Mouse (Mus musculus) right cerebral cortex, postnatal 36 days (tissue): ENCODE measurements around the gene Cdadc1.
"Not testable (repeated sequence)": the region's sequence is repeated elsewhere in the genome, so short reads cannot be mapped to it uniquely, and the experiment has no call there.

ENCODE experiments used
- DNase-seq, 2 experiments: peaks; one replicate each; pipeline ENCODE4 v3.0.0; 2022; ENCODE audit warnings: low spot score in 2 of 2, mixed read lengths in 1 of 2

Gene Cdadc1

DNA sequence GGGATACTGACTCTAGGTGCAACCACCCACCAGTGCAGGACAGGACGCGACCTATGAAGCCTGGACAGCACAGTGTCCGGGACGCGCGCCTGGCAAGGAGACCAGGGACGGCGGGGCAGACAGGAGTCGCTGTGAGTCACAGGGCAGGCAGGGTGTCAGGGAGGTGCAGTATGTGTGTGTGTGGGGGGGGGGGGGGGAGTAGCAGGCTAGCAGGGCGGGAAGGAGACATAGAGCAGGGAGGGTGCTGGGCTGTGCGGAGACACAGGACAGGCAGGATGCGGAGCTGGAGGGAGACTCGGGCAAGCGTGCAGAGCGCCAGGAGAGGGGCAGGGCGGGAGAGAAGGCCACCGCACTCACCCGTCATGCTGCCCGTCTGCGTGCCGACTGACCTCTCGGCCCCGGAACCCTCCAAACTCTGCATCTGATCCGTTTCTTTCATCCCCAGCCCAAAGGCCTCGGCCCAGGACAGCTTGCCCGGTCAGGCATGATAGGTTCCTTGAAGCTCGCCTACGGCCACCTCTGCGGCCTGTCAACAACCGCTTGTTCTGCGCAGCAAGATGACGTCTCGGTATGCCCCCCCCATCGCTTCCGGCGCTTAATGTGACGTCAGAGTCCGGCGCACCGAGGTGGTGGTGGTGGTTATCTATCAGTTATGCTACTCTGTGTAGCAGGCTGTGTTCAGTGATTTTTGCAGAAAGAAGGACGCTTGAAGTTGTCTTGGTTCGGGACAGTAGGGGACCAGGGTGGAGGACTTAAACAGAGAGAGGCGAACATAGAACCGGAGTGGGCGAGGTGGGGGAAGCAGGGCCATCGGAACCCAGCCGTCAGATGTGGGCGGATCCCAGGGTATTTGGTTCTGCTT, at the start of gene Cdadc1:
Gene Cdadc1, minus strand, starts transcription at position 562 of the 862 bp plus-strand sequence.
- peak; percentile 93 to 94 for DNase-seq

DNA sequence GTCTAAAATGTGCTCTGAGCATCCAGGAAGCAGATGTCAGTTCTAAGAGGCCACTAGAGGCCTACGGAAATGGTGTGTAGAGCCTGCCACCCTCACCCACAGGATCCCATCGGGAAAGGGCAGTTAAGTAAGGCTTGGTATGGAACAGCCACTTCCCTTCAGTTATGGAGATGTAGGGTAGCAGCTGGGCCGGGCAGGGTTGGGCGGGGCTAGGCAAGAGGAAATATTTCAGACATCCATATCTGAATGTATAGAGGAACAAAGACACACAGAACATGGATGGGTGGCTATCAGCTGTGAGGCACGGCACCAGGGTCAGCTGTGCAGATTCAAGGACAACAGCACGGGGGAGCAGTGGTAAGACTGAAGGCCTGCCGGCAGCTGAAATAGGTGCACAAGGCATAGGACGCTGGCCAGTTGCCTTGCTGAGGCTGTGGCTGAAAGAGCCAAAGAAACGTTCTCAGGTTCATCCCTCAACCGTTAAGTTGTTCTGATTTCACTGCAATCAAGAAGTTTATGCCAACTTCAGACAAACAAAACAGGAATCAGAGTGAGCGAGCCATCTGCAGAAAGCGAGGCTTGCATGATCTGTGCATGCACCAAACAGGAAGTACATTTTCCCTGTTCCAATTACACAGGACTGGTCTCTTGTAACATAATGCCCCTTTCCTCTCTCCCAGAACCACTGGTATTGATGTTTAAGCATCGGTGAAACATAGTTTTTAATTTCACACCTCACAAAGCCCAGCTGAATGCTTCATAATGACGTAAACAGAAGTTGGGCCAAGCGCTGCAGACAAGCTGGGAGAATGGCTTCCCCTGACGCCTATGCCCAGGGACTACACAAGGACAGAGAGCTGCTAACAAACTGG, 49.3 kb upstream of the Cdadc1 start:
- no peak for DNase-seq

DNA sequence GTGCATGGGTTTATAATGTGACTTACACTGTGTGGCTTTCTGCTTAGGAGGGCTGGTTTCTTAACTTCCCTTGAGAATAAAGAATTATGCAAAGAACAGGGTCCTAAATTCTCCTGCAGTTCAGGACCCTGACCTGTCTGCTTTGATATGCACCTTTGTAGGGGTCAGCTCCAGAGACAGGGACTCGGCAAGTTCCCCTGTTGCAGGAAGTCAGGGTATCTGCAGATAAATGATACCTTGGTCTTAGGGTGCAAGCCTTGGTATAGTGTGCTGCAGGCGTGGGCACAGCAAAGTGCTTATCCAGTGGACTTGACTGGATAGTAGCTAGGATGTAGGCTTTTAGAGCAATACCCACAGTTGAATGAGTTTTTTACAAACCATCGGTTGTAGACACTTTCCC, 47.1 kb upstream of the Cdadc1 start:
- DNase-seq: no peak

DNA sequence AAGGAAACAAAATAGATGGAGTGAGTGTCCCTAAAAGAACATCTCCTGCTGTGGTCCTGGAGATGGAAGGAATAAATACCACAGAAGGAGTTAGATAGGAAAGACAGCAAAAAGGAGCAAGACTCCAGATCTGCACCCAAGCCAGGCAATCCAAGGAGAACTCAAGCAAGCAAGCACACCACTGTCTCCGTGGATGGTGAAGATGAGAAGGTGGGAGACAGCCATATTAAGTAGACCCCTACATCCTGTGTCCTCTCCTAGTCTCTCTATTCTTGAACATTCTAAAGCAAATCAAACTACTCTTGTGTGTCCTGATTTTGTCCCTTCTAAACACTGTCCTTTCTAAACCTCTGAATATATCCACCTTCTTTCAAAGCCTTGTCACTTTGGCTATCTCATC, 46.4 kb upstream of the Cdadc1 start:
- no peak for DNase-seq

DNA sequence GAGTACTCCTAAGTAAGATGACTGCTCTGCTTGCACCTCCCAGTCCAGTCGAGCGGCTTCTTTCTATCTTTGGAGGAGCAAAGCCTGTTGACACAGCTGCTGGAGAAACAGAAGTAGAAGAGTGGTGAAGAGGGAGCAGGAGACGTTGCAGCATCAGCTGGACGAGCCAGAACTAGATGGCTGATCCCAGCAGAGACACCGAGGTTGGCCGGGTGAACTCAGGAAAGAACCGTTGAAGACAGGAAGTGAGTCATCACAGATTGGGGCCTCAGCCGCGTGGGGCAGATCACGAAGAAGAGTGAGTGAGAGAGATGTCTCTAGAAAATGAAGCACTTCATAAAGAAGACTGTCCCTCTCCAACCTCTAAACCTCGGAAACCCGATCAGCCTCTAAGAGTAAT, 45.8 kb upstream of the Cdadc1 start:
- DNase-seq: no peak

DNA sequence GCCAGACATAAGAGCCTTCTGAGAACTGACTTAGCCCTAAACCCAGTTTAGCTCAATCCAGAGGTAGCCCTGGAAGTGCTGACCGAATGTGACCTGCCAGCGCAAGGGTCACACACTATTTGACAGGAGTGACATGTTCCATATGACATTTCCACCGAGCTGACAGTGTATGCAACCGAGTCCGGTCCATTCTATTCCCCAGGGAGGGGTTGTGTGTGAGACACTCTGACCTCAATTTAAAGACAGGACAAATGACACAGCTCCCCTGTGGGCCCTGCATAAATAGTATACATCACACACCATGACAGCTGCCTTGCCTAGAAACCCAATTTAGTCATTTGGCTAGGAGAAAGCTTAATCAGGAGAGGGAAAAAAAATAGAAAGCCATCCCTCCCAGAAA, 44.1 kb upstream of the Cdadc1 start:
- DNase-seq: no peak

DNA sequence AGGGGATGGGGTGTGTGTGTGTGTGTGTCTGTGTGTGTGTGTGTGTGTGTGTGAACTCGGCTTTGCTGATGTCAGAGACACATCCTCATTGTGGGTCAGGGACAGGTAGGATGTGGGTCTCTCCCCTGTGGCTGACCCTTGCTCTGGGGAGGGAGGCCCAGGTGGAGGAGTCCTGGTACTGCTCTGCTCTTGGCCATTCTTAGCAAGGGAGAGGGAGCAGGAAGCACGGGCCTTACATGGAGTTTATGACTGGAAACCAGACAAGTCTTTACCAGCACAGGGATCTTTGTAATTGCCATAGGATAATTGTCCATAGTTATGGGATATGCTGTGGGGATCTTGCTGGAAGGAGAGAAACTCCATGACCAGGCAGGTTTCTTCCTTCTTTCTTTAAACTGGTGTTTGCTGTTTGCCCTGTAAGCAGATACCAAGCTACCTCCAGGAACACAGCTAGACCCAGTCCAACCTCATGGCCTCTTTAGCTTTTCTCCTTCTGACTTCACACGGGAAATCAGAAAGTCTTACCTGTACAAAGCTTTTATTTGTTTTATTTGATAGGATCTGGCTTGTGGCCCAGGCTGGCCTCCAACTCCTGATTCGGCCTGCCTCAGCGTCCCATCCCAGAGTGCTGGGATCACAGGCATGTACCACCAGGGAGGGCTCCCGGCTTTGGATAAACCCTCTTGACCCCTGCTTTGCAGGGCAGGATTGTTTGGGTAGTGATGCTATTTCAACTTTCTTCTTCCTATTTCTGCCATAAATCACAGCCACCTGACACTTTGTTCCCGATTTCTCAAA, 41.3 kb upstream of the Cdadc1 start:
- DNase-seq: no peak

DNA sequence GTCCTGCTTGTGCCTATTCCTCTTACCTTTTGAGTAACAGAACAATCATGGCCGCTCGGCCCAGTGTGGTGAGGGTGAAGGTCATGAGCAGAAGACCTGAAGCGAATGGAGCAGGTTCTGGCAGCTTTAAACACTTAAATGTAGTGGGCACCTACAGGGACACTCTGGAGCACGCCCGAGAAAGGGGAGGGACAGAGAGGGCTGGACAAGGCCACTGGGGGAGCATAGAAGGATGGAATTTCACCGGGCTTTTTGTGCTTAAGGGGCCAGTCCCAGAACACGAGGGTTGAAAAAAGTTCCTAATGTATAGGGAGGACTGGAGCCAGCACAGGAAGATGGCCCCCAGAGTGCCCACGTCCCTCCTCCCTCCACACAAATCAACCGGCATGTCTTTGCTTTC, 36.2 kb upstream of the Cdadc1 start:
- DNase-seq: no peak

DNA sequence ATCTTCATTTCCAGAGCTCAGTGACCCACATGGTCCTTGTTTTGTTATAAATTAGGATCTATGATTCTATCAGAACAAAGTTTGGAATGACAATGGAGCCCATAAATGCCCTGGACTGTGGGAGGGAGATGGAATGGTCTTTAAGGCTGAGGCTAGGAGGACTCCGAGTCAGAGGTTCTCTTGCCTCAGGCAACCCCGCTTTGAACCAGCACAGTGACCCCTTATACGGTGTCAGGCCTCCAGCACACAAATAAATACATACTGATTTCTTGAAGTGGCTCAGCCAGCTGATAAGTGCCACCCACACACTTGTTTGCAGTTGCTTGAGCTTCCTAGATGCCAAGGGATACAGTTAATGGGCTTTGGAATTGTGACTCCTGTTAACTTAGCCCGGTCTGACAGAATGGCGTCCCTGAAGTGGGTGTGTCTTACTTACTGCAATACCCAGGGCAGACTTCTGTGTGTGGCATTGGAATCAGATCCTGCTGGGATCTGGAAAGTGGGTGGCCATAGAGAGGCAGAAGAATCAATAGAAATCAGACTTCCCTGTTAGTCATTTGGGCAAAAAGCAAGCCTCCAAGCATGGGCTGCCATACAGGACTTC, 35.6 kb upstream of the Cdadc1 start:
- no peak for DNase-seq

DNA sequence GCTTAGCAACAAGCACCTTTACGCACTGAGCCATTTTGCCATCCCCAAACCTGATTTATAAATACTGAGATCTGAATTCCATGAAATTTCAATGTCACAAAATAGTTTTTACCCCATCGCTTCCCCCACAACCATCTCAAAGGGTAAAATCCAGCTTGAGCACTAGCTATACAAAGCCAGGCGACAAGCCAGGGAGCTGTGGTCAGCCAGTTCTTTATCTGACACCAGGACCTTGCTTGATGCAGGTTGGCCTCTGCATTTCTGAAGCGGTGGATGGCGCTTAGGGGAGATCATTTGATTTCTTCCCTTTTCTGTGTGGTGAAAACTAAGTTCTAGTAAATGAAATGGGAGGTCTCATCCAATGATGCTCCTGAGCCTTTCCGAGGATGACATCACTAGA, 34.3 kb upstream of the Cdadc1 start:
- no peak for DNase-seq

DNA sequence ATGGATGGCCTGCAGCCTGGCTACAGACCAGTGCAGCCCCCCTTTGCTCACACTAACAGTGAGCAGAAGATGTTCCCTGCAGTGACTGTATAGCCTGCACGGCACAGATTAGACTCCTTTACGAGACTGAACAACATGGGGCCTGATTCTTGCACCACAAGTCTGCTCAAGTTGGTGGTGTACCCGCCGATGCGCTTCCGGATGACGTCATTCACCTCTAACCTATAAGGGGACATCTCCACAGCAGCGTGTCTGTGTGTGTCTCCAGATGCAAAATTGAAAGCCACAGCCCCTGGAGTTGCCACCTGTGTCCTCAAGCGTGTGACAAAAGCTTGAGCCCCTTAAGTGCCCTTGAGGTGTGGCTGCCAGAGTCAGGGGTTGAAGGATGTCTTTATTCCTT, 32.3 kb upstream of the Cdadc1 start:
- DNase-seq: no peak

DNA sequence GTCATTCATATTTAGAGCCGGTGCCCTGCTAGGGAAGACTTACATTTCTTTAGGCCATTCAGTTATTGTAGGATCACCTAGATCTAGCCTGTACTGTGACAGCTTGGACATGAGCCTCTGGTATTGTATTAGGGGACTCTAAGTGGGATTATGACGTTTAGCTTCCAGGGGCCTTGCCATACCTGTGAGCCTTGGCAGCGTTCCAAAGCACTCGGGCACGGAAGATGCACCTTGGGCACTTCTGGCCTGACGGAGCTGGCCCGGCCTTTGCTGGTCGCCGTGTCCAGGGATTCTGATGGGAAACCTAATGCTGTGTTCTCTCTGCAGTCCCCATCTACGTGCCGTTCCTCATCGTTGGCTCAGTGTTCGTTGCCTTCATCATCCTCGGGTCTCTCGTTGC, 31.5 kb upstream of the Cdadc1 start:
- no peak for DNase-seq

DNA sequence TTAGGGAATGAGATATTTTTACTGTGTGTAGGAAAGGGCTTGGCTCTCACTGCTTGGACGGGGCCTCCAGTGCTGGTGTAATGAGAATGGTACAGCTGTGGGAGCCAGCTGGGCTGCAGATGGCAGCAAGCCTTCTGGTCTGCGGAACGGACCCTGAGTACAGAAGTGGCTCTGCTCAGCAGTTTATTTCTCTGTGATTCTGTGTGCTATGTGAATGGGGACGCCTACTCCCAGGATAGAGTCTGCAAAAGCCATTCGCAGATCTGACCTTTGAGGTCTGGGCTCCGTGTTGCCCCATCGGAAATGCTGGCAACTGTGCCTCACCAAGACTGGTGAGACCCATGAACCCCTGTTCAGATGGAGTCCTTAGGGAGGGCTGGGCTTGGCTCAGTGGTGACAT, 30.1 kb upstream of the Cdadc1 start:
- no peak for DNase-seq

DNA sequence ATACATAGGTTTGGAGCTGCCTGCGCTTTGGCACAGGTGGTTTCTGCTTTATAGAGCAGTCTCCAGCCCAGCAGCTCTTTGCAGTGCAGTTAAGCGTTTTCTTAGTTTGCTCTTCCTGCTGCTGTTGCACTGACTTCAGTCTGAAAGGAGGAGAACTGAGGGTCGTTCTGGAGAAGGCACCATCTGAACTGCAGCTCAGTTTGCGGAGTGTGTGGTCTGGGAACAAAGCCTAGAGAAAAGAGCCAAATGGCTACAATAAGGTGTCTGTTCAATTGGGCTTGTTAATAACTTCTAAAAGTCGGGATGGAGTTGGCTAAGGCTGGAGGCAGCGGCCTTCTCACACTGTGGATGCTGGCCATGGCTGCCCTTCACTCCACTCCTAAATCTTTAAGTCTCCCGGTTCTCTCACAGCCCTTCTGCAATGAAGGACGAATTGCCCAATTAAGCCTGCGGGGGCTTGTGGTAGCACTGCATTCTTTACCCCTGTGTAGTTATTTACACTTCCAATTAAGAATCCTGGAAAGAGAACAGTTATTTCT, 29.5 kb upstream of the Cdadc1 start:
- DNase-seq: no peak

DNA sequence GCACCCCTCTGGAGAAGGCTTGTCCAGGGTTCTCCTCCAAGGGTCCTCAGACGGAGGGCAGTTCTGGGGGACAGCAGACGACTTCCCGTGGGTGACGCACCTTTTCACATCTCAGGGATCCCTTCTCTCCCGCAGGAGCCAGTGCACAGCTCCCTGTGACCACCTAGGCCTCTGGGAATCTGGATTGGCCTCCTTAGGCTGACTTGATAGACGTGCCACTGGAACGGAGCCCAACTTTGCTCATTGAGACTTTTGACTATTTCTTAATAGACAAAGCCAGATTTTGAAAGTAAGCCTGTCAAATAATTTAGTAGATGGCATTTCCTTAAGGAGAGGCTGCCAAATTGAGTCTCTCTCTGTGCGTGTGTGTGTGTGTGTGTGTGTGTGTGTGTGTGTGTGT, 29.0 kb upstream of the Cdadc1 start:
- no peak for DNase-seq

DNA sequence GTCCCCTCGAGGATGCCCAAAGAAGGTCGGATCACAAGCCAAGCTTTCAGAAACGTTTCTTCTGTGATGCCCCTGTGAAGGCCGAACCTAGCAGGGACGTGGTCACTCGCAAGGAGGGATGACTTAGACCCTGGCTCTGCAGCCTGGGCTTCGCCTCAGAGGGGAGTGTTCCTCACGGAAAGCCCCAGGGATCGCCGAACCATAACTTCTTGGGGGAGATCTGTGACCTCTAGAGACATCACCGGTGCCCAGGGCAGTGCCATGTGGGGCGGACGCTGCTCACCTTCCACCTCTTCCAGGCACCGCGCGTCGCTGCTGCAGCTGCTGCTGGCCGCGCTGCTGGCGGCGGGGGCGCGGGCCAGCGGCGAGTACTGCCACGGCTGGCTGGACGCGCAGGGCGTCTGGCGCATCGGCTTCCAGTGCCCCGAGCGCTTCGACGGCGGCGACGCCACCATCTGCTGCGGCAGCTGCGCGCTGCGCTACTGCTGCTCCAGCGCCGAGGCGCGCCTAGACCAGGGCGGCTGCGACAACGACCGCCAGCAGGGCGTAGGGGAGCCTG, 28.1 kb upstream of the Cdadc1 start:
- DNase-seq: no peak

DNA sequence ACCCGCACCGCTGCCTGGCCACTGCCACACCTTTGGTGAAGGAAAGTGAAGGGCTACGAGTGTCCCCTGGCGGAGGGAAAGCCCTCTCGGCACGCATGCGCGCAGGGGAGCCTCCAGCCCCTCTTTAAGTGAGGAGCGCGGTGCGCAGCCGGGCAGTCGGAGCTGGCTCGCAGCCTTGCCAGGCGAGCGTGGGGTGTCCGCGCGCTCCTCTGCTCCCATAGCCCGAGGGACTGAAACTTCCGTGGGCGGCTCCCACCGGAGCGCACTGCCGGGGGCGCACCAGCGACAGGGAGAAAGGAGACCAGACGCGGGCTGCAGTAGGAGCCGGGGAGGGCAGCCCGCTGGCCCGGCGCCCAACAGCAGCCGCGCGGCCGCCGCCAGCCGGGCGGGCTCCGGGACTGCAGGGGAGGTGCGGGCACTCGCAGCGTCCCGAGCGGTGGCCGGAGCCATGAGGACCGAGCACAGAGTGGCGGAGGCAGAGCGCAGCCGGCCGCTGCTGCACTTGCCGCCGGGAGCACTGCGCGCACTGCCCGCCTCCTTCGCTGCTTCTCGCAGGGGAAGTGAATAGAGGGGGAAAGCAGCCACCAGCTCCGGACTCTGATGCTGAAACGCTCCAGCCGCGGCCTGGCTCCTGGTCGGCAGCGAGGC, 27.5 kb upstream of the Cdadc1 start, which contains the start of gene Shisa2:
Gene Shisa2, plus strand, starts transcription at position 151 of the 648 bp plus-strand sequence.
- DNase-seq: peak; percentile 38 to 55

DNA sequence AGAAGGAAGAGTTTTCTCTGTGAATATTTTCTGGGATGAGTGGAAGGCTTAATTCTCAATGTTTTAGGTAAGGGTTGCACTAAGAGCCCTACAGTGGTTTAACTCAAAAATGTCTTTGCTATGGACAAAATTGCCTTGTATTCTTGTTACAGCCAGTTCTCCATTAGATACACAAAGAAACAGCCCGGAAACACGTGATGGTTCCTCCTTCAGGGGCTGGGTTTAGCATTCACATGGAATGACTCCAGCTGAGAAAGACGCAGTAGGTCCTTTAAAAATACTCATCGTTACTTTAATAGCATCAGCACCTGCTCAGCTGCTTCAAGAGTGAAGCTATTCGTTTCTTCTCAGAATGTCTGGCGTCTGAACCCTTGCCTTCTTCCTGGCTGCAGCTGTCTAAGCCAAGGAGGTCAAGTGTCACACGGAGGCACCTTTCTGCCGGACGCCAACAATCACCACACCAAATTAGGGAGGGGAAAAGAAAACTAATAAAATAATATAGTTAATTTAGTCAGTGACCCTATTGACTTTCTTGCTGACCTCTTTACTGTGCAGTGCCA, 26.6 kb upstream of the Cdadc1 start:
- DNase-seq: no peak

DNA sequence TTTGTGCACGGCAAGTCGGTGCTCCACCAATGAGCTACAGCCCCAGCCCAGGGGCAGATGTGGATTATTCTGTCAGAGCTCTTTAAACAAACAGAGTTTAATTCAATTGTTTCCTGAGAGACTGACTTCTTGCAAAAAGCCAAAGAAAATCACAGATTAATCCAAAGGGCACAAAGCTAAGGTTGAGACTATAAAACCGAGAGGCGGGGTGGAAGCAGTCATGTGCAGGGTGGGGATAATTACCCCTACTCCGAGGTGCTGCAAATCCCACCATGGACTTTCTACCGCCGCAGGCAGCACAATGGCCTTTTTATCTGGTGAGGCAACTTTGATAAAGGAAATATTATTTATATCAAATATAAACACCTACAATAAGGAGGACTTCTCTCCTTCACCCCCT, 19.0 kb upstream of the Cdadc1 start:
- no peak for DNase-seq

DNA sequence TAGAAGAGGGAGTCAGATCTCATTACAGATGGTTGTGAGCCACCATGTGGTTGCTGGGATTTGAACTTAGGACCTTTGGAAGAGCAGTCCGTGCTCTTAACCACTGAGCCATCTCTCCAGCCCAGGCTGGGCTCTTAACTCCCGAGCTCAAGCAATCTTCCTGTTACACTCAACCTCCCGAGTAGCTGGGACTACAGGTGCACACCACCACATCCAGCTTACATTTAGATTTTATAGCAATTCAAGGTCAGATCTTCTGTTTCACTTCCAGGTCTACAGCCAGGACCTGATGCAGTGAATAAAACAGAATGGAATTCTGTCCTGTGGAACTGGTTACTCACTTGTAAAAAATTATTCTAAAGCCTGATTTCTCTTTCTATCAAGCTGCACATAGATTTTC, 16.4 kb upstream of the Cdadc1 start:
- DNase-seq: not testable (repeated sequence)
